Mouse (Mus musculus) testis, postnatal 10 days (tissue): ENCODE results near the gene Gimap8.

Source experiments
- DNase-seq: peaks from one replicate; pipeline ENCODE4 v3.0.0; 2021; ENCODE audit warnings: low spot score

The Gimap8 gene

DNA sequence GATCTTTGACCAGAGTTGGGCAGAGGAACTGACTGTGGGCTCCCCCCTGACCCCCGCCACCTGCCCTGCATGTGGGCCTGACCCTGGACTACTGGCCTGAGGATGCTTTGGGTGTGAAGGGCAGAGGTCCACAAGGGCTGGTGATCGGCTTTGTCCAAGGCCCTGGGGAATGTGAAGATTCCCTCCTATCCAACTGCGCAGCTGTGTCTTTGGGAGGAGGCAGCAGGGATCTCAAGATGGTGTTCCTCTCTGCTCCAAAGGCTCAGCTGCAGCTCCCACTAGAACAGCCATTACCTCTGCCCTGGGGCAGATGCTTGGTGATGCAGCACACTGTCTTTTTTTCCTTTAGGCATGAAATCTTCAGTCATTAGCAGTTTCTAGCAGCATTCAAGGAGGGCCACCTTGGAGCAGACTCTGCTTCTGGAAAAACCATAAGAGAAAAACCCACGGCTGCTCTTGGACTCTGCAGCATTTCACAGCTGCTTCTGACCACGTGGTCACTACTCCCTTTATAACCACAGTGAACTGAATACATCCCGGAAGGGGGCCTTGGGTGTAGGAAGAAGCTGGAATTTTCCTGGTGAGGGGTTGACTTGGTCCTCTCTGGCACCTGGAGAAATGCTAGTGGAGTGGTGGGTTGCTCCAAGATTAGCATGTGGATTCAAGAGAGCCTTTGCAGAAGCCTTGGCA, 9.1 kb upstream of the Gimap8 start:
- peak; percentile 32 for DNase-seq

DNA sequence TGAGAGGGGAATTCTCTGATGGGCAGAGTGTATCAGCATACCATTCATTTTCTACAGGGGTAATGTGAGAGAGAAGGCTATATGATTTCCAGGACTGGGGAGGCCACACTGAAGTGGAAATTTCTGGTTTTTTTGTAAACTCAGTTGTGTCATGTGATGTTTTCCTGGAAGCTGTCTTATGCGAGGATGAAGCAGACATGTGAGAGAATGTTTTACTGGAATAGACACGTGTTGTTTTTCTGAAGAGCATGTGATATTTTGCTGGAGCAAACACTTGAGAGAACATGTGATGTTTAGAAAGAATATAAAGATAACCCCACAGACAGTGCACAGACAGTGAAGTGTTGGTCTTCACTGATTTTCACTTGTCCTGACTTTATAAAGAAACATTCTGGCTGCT, 8.5 kb upstream of the Gimap8 start:
- no peak for DNase-seq

DNA sequence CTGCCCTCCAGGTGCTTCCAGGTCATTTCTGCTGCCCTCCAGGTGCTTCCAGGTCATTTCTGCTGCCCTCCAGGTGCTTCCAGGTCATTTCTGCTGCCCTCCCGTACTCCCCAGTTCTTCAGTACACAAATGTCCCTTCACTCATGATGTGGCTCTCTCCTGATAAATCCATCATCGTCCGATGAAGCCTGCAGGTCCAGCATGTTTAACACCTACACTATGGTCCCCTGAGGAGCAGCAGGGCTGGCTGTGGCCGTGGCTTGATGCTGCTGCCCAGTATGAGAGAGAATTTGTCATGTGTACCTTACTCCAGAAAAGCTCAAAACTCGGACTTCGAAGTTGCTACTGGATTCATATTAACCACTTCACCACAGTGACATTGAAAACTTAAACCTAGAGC, 5.6 kb upstream of the Gimap8 start:
- peak; percentile 18 for DNase-seq

DNA sequence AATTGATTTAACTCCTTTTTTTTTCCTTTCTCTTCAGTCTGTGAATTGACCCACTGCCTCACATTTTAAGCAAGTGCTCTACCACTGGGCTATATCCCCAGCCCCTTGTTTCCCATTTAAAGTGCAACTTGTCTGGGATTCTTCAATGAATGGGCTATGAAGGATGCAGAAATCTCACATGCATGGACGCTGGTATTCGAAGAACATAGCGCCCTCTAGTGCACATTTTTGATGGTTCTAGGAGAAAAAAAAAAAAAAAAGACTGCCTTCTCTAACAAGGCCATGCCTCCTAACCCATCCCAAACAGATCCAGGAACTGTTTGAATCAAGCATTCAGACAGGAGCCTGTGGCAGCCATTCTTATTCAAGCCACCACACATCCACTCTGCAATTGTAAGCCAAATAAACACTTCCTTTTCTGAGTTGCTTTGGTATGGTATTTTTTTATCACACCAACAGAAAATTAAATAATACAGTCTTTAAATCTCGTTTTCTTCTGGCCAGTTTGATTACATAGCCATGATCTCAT, 4.2 kb upstream of the Gimap8 start:
- DNase-seq: peak; percentile 44

DNA sequence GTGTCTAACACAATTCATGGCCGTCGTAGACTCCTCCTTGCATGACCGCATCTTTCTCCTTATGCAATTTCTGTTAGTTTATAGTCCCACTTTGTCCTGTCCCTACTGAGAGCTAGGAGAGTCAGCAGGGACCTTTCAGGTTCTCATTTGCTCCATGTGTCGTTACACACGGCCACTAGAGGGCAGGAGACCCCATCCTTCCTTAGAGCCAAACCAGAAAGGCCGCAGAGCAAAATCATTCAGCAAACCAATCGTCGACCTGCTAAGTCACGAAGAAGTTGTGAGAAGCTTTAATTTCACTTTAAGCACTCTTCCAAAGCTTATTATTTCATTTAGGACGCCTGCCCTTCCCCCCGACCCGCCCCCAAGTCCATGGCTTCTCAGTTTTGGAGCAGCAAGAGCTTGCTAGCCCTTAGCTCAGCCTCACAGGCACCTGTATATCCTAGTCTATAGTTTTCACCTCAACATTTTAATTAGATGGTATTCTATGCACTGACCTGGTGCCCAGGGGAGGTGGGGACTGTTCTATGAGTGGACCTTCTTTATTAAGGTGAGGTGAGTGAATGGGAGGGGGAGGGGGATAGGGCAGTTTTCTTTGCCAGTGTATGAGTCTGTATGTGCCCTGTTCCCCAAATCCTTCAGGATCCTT, 1.2 kb upstream of the Gimap8 start:
- peak; percentile 74 for DNase-seq

DNA sequence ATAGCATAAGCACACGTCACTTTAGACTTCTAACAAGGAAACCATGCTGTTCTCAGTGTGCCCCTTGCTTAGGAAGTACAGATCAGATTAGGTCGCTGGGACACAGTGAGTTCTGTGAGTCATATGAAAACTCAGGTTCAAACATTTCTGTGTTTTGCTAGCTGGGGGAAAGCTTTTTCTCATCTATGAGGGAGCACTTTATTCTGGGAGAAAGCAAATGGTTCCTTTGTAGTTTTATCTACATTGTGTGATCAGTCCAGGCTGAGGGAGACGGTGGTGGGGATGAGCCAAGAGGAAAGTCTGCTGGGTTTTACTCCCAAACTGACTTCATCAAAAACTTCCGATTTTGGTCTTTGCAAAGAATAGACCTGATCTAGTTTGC, 734 bp upstream of the Gimap8 start:
- no peak for DNase-seq

DNA sequence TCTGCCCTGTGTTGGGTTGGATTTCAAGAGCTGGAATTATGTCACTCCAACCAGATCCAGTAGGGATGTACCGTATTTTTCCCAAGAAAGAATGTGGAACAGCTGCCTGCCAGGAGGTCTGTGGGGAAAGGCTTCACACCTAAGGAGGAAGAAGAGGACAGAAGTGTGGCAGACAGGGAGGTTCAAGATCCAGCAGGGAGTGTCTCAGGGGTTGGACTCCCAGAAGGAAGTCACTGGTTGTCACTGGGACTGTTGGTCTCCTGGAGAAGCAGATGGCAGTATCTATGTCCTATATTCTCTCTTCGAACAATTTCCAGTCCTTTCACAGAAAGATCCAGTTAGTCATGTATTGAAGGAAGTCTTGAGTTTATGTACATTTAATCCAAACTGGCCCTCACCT, 577 bp downstream of the Gimap8 start:
- DNase-seq: peak; percentile 26

DNA sequence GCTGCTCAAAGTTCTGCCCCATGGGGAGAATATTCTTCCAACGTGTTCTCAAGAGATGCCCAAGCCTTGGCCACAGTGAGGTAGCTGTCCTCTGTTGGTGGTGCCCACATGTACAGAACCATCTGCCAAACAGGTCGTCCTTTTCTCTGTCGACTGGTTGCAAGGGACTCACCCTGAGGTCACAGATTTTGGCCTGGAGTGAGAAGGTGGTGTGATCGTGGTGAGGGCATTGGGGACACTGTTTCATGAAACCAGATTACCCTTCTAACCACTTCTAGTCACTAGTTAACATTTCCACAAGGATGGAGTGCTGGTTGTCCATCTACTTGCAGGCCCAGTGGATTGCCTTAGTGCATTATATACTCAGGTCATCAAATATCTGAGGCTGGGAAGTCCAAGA, 1.7 kb downstream of the Gimap8 start:
- peak; percentile 19 for DNase-seq

DNA sequence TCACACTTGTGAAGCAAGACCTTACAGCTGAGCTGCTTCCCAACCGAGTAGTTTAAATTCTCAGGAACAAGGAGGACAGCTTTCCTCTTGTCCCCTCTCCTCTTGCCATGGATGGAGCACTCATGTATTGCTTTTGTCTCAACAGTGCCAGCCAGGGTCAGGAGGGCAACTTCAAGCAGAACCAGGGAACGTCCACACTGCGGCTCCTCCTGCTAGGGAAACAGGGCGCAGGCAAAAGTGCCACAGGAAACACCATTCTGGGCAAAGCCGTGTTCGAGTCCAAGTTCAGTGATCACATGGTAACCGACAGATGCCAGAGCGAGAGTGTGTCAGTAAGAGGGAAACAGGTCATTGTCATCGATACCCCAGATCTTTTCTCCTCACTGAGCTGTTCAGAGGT, 3.0 kb downstream of the Gimap8 start:
- peak; percentile 27 for DNase-seq

DNA sequence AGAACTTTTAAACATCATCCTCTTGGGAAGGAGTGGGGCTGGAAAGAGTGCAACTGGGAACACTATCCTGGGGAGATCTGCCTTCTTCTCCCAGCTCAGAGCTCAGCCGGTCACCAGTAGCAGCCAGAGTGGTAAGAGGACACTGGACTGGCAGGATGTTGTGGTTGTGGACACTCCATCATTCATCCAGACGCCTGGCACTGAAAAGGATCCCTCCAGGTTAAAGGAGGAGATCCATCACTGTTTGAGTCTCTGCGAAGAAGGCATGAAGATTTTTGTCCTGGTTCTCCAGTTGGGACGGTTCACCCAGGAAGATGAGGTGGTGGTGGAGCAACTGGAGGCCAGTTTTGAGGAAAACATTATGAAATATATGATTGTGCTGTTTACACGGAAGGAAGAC, 11.7 kb downstream of the Gimap8 start:
- DNase-seq: peak; percentile 13

DNA sequence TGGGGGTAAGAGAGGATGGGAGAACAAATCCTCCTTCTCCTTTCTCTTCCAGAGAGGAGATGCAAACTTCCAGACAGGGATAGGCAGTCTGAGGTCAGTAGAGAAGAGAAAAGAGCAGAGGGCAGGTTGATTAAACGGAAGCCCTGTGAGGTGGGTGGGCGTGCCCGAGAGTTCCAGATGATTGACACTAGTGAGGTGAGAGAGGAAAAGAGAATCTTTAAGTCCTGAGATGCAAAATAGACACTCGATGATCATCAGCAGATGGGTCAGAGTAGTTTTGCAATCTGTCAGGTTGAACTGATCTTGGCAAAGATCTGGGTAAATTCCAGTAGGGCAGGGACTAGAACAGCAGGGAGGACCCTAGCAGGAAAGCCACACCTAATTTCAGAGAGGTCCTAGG, 17.7 kb downstream of the Gimap8 start:
- no peak for DNase-seq

DNA sequence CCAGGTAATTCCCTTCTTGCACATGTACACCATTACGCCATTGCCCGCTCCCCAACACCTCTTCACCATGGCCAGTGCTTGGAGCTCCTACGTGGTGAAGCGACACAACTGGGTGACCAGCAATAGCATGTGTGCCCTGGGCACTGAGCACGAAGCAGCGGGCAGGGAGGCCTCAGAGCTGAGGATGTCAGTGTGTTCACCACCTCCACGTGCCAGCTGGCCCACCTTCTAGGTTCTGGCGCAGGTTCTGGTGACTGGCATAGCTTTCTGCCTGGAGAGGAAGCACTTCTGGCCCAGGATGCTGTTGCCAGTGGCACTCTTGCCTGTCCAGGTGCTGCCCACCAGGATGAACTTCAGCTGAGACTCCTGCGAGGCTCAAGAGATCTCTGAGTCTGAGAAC, 18.4 kb downstream of the Gimap8 start:
- DNase-seq: peak; percentile 31

DNA sequence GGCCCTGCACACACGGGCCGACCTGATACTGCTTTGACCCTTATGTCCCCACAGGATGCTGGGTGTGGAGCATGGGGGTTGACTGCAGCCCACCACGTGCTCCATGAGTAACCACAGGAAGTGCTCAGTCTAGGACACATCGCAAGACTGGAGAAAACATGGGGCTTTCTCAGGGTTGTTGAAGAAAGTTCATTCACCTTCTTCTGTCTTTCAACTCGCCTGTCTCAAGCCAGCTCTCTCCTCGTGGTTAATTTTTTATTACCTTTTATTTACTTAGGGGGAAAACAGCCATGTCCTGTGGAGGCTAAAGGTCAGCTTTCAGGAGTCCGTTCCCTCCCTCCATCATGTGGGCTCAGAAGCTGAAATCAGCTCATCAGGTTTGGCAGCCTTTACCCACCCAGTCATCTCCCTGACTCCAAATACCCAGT, 19.1 kb downstream of the Gimap8 start:
- peak; percentile 32 for DNase-seq

DNA sequence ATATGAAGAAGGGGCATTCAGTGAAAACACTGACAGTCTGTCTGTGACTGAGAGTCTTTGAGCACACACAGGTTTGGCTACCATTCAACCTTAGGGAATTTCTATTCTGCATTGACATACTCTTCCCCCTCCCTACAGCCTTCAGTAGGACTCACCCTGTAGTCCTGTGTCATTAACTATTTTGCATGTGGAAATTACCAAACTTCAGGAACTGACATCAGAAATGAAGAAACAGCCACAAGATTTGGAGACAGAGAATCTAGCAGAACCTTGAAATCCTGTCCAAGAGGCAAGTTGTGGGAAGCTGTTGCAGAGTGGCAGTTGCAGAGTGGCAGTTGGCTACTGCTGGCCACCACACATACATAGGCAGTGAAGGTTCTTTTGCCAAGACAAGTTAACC, 21.0 kb downstream of the Gimap8 start:
- DNase-seq: no peak

DNA sequence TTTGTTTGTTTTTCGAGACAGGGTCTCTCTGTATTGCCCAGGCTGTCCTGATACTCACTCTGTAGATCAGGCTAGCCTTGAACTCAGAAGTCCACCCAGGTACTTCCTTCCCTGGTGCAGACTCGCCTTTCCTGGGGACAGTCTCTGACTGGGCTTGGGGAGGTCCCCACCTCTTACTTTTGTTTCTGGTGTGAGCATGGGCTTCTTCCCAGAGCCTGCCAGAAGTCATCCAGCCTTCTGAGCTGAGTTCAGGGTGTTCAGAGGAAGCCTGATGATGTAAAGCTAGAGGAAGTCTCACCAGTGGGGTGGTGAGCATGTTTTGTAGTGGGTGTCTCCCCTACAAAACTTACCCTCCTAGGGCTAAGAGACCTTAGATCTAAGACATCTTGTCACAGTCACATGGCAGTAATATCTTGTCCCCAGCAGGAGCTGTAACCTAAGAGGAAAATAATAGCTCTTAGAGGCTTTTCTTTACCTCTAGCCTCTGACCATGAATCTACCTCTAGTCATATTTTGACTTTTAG, 22.5 kb downstream of the Gimap8 start:
- no peak for DNase-seq

DNA sequence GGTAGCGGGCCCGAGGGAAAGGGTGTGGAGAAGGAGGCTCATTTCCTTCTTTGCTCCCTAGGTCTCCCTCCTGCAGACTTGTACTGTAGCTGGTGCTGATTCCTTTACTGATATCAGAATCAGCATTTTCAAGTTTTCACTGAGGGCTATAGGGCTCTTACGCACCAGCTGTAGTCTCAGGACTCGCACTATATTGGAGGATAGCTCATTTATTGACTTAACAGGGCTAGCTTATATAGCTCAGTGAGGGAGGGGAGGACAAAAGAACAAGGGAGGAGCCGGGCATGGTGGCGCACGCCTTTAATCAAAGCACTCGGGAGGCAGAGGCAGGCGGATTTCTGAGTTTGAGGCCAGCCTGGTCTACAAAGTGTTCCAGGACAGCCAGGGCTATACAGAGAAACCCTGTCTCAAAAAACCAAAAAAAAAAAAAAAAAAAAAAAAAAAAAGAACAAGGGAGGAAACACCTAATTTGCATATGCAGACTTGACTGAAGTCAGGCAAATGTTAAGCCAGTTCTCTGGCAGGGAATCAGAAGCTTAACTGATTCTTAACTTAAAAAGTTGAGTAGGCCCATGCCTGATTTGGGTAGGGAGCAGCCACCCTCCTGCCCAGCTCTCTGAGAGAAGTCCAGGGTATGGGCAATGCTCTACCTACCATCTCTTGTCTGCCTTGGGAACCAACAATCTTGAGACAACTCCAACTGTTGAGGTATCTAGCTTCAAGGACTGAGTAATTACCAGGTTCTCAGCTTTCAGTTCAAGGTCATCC, 27.4 kb downstream of the Gimap8 start:
- no peak for DNase-seq

DNA sequence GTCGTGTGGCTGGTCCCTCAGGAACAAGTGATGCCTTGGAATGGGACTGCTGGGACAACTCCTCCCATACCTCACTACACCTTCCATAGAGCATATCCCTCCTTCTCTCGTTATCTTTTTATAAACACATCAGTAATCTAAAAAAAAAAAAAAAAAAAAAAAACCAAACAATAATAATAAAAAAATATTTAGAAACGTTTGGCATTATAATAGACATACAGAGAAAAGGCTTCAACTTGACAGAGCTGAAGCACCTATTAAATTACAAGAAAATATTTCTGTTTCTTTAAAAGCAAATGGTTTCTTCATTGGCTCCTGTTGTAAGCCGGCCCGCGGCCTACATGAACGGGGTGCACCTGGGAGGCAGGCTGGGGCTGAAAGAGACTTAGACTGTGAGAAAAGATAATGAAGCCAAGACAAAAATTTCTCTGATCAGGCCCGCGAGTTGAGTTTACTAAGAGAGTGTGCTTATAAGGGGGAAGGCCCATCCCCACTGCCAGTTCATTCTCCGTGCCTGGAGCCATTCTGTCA, 28.4 kb downstream of the Gimap8 start:
- DNase-seq: no peak

DNA sequence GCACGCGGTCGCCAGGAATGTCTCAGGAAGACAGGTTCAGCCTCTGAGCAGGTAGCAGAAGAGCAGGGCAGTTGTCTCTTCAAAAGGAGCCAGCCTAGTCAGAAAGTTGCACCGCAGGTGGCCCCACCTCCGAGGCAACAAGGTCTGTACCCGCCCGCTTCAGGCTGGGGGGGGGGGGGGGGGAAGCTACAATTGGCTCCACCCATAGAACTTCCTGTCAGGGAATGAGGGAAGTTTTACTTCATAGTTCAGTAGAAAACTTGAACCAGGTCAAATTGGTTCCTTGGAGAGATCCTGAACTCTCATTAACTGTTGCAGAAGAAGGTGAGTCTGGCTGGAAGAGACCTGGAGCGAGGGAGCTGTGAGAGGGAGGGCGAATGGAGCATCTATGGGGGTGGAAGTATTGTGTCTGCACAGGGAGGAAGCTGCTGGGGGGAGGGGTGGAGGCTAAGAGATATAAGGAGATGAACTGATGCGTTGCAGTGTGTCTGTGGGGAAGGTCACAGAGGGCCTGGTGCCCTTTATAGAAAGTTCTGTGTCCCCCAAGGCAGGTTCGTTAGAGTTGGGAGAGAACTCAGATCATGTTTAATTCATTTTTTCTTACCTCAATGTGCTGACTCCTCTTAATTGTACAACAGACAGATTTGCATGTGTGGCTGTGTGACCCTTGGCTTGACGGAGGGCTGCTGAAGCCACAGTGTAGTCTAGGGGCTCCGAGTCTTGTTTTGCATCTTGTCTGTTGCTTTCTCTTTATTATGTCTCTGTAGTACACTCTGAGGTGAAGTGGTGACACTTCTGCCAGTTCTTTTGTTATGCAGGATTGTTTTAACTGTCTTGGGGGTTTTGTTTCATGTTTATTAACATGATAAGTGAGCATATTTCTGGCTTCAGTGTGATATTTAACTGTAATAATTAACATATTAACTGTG, 29.2 kb downstream of the Gimap8 start, which contains the start of gene Gimap9:
Gimap9 (plus strand) TSS at position 199 of the 929 bp plus-strand sequence.
- no peak for DNase-seq

DNA sequence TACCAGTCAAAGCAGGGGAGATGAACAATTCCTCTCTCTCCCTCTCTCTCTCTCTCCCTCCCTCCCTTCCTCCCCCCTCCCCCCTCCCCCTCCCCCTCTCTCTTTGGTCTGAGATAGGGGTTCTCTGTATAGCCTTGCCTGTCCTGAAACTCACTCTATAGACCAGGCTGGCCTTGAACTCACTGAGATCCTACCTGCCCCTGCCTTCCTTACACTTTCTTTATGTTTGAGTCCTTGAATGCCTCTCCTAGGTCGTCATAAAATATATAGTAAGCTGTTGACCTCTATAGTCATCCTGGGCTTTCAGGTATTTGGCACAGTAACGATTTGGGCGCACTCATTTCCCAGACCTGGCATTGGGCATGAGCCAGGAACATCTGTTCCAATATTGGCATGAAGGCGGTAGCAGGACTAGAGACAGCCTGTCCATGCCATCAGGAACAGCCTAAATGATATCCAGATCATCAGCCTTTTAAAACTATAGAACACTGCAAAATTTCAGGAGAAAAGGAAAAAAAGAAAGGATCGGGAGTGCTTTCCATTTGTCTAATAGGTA, 29.9 kb downstream of the Gimap8 start:
- DNase-seq: no peak

DNA sequence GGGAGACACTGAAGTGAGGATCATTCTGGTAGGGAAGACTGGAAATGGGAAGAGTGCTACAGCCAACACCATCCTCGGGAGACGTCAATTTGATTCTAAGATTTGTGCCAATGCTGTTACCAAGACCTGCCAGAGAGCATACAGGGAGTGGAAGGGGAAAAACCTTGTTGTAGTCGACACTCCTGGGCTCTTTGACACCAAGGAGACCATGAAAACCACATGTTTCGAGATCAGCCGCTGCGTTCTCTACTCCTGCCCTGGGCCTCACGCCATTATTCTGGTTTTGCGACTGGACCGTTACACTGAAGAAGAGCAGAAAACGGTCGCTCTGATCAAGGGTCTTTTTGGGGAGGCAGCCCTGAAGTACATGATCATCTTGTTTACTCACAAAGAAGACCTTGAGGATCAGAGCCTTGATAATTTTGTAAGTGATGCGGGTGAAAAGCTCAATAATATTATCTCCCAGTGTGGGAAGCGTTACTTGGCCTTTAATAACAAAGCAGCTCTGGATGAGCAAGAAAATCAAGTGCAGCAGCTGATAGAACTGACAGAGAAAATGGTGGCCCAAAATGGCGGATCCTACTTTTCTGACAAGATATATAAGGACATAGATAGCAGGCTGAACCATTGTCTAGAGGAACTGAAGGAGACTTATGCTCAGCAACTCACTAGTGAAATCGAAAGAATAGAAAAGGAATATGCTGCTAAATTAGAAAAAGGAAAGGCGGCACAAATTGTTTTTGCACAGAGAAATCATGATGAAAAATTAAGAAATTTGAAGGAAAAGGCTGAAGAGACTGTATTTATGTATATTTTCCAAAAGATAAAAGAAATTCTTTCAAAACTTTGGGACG, 30.7 kb downstream of the Gimap8 start:
- no peak for DNase-seq
